Mouse (Mus musculus): ENCODE data around the gene Pcna.

Gene Pcna

GRCm38 (mm10) chr2:132232413-132232945 is 20.6 kb downstream of the Pcna start:
- no peak for DNase-seq

GRCm38 (mm10) chr2:132224359-132224758 is 28.8 kb downstream of the Pcna start:
- DNase-seq = no peak

- DNase-seq = no peak
These were observed 31.5 kb downstream of the Pcna start for GRCm38 (mm10) chr2:132221611-132222073.

GRCm38 (mm10) chr2:132211995-132212656 is 41.0 kb downstream of the Pcna start:
- no peak for DNase-seq

- no peak for DNase-seq
These were observed 42.3 kb downstream of the Pcna start for GRCm38 (mm10) chr2:132210806-132211312.

GRCm38 (mm10) chr2:132208246-132208881 is 44.8 kb downstream of the Pcna start:
- no peak for DNase-seq

GRCm38 (mm10) chr2:132206316-132206881 is 46.7 kb downstream of the Pcna start:
- no peak for DNase-seq

GRCm38 (mm10) chr2:132205549-132205948 is 47.6 kb downstream of the Pcna start:
- no peak for DNase-seq

GRCm38 (mm10) chr2:132203773-132204172 is 49.3 kb downstream of the Pcna start:
- DNase-seq = no peak

GRCm38 (mm10) chr2:132203186-132203585 is 49.9 kb downstream of the Pcna start:
- no peak for DNase-seq

Measured in cerebellum, adult 11-12 months (tissue).